Mouse (Mus musculus) bone marrow macrophage, adult 2 months (primary cell): Measurements from ENCODE around the gene Myrip. TPM values are rescaled to one million over a fixed set of nuclear protein-coding genes. Genes with fewer than 3 reads are reported as not detected.

Experiments
- H3K27ac ChIP-seq: 2 replicates; pipeline ENCODE4 v1.5.1; 2012; ENCODE audit warnings: low read depth, low read length; ENCODE audit not compliant: insufficient read depth
- H3K4me1 ChIP-seq: 2 replicates; pipeline ENCODE4 v1.6.1; 2012; ENCODE audit warnings: low read length; ENCODE audit not compliant: control insufficient read depth, insufficient read depth
- H3K4me3 ChIP-seq: 2 replicates; pipeline ENCODE4 v1.5.1; 2012; ENCODE audit warnings: mild to moderate bottlenecking, low read length, moderate library complexity; ENCODE audit not compliant: insufficient read depth
- CTCF ChIP-seq: IDR thresholded peaks from 2 replicates; pipeline ENCODE4 v1.5.1; 2012; ENCODE audit warnings: low read depth, mild to moderate bottlenecking, low read length, moderate library complexity
- POLR2A ChIP-seq: IDR thresholded peaks from 2 replicates; pipeline ENCODE4 v1.6.1; 2012; ENCODE audit warnings: mild to moderate bottlenecking, low read depth, low read length, borderline replicate concordance
- polyA plus RNA-seq: library from polyadenylated mRNA; stranded (reverse); fragments of >200 nt; gene quantifications from 2 replicates; pipeline ENCODE4 v1.2.4, GENCODE M21; 2012; ENCODE audit not compliant: missing spikeins, insufficient read depth, insufficient read length

Myrip gene
- polyA plus RNA-seq, 1 experiment: not detected

GRCm38 (mm10) chr9:120295527-120295926, 5.8 kb upstream of the Myrip start:
- H3K4me3 ChIP-seq: no peak overlapping the region
- H3K27ac ChIP-seq: no peak overlapping the region
- H3K4me1 ChIP-seq: no peaks in the 10 kb centered on the region
- no peak for TF ChIP-seq CTCF
- TF ChIP-seq POLR2A: no peak

DNA sequence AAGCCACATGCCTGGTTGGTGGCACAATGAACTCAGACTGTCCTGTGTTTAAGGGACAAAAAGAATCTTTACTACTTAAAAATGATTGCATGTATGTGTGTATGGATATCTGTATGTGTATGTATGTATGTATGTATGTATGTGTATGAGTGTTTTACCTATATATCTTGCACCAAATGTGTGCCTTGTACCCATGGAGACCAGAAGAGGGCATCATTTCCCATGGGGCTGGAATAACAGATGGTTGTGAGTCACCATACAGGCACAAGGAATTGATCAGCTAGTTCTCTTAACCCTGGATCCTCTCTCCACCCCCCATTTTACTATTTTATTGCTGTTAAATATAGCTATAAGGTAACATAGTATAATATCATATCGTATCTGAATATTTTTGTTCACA, 4.4 kb upstream of the Myrip start:
- TF ChIP-seq POLR2A (no peak), CTCF (no peak)
- Histone ChIP-seq H3K4me3 (no peak overlapping the region), H3K4me1 (no peaks in the 10 kb centered on the region), H3K27ac (no peak overlapping the region)

- Histone ChIP-seq H3K4me1 (no peaks in the 10 kb centered on the region), H3K27ac (no peak overlapping the region), H3K4me3 (no peak overlapping the region)
- TF ChIP-seq POLR2A: no peak
- TF ChIP-seq CTCF: no peak
These were observed 1.9 kb upstream of the Myrip start for GRCm38 (mm10) chr9:120299429-120299828.

DNA sequence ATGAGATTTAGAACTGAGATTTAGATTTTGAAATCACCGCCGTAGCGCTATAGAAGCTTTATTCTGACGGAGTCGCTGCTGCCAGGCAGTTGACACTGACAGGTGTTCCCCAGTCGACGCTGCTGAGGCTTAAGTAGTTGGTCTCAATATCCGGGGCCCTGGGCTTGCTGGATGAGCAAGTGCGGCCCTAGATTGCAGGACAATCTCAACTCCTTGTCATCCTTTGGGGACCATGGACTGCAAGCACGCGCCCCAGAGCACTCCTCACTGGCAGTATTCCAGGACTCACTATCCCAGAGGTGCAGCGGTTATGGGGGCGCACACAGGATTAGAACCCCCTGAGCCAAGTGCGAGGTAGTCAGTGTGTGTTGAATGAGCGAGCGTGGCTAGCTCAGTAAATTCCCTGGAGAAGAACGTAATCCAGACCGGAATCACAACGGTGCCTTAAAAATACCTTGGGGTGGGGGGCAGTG, 1.7 kb downstream of the Myrip start:
- no peak overlapping the region for H3K27ac ChIP-seq
- H3K4me1 ChIP-seq: no peaks in the 10 kb centered on the region
- no peak overlapping the region for H3K4me3 ChIP-seq
- TF ChIP-seq CTCF (no peak), POLR2A (no peak)

DNA sequence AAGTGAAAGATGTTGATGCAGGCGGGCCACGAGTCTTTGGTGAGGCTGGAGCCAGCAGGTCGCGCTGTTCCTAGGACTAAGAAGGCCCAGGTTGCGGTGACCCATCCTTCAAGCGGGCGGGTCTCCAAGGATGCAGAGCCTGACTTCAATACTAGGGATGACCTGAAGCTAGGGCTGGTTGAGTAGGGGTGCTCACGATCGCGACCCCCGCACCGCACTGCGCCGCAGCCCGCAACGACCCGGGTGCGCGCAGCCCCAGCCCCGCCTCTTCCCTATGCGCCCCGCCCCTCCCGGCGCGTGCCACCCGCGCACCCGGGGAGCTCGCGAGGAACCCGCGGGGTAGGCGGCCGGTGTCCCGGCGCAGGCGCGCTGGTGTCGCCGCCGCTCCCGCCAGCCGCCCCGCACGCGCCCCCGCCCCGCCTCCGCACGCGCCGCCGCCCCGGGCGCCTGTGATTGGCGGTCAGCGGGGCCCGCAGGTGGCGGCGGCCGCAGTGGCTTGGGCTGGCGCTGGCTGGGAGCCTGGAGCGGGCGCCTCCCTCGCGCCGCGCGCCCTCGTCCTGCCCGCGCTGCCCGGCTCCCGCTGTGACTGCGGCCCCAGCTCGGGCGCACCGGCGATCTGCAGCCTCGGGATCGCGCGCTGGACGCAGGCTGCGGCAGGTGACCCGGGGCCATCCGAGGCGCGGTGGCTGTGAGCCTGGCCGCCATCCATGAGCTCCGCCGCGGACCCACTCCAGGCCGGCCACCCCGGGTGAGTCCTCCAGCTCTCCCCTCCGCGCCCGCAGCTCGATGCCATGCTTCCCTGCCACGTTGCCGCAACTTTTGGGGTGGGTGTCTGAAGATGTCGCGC, 2.4 kb downstream of the Myrip start:
- Histone ChIP-seq H3K4me3 (no peak overlapping the region), H3K27ac (no peak overlapping the region), H3K4me1 (no peaks in the 10 kb centered on the region)
- TF ChIP-seq POLR2A (no peak), CTCF (no peak)

GRCm38 (mm10) chr9:120304300-120305137, 3.2 kb downstream of the Myrip start:
- TF ChIP-seq POLR2A (no peak), CTCF (no peak)
- no peak overlapping the region for H3K4me3 ChIP-seq

DNA sequence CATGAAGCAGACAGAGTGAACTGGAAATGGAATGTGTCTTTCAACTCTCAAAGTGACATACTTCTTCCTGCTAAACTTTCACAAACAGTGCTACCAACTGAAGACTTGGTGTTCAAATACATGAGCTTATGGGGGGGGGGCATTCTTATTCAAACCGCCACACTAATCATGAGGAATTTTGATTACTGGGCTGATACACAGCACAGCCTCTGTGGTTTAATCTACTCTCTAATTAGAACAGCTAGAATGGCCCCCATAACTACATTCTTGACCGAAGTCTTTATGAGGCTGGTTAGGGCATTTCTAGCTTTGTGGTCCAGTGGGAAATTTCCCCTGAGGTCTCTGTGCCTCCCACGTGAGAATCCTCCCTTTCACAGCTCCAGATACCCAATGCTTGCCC, 13.9 kb downstream of the Myrip start:
- TF ChIP-seq POLR2A: no peak
- no peak for TF ChIP-seq CTCF

More at GRCm38 (mm10) chr9:120304300-120305137, 3.2 kb downstream of the Myrip start:
- no peaks in the 10 kb centered on the region for H3K4me1 ChIP-seq
- no peak overlapping the region for H3K27ac ChIP-seq

DNA sequence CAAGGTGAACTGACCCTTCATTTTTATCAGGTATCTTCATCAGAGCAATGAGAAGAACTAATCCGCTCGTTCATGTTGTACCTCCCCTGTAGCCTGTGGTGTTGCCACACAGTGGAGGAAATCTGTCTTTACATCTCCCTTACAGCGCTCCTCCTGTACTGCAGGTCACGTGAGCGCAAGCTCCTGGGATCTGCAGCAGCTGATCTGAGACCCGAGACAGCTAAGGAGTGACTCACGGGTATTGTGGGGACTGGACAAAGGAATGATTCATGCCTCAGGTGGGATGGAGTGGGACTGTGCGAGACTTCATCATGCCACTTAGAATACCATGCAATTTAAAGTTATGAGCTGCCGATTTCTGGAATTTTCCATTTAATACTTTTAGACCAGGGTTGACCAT, 17.8 kb downstream of the Myrip start:
- Histone ChIP-seq H3K4me1 (no peaks in the 10 kb centered on the region), H3K27ac (no peak overlapping the region), H3K4me3 (no peak overlapping the region)
- TF ChIP-seq CTCF (no peak), POLR2A (no peak)

More for the DNA sequence above, 13.9 kb downstream of the Myrip start:
- no peak overlapping the region for H3K27ac ChIP-seq
- H3K4me3 ChIP-seq: no peak overlapping the region
- H3K4me1 ChIP-seq: no peaks in the 10 kb centered on the region

DNA sequence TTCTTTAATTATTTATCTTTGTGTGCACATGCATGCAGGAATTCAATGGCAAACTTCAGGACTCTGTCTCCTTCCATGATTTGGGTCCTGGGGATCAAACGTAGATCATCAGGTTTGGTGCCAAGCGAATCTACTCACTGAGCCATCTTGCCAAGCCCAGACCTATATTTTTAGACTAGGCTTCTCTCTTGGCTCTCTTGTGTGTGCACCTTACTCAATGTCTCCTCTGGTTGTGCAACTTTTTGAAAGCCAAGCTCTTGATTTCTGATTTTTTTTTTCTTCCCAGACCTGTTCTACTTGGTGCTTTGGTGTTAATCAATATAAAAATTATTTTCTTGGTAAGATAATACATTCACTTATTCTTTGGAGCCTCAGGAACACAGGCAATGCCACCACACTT, 19.3 kb downstream of the Myrip start:
- Histone ChIP-seq H3K27ac (no peak overlapping the region), H3K4me1 (no peaks in the 10 kb centered on the region), H3K4me3 (no peak overlapping the region)
- no peak for TF ChIP-seq CTCF
- TF ChIP-seq POLR2A: no peak
